Mouse (Mus musculus): Measurements from ENCODE around the gene Pccb.

The Pccb gene

DNA sequence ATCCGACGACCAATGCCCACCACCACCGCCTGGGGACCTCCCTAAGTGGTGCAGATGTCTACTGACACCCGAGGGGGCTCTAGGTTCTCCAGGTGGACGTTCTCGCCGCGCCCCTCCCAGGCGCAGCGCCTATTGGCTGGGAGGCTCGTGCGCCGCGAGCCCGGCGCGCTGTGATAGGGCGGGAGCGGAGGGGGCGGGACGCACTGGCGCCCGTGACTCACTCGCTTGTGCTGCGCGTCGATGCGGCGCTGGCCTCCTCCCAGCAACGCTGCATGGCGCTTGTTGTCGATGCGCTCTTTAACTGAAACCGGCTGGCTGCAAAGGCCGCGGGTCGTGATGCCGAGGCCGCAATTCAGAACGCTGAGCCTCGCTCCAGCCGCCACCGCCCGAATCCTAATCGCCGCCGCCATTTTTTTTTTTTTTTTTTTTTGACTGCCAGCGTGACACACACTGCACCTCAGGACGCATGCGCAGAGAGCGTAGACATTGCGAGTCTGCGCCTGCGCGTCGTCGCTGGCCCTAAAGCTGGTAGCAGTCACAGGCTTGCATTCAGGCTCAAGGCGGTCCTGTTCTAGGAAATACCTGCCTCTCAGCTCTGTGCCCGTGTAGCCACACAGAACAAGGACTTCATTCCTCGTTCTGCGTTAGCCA lies at the start of gene Pccb:
Gene Pccb (minus strand): TSS at position 451 of the 651 bp plus-strand sequence.
- DNase-seq (ENCODE audit: low spot score) = peak; percentile 91

DNA sequence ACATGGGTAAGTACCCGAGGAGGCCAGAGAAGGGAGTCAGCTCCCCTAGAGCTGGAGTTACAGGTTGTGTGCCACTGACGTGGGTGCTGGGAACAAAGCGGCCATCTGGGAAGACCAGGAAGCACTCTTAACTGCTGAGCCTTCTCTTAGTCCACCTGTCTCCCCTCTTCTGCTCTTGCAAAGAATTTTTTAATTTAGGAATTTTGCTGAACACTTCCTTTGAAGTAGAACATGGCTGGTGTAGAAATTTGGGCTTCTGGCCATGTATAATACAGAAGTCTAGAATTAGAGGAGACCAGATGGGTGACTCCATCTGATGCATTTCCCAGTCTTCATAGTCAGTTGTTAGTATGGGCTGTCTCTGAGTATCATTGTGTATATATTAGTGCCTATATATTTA lies 49.0 kb upstream of the Pccb start:
- DNase-seq (ENCODE audit: low spot score) = no peak

- no peak for DNase-seq (ENCODE audit: low spot score)
These were observed 45.5 kb upstream of the Pccb start for GRCm38 (mm10) chr9:101080046-101080685.

- no peak for DNase-seq (ENCODE audit: low spot score)
These were observed 43.9 kb upstream of the Pccb start for GRCm38 (mm10) chr9:101078579-101078978.

DNA sequence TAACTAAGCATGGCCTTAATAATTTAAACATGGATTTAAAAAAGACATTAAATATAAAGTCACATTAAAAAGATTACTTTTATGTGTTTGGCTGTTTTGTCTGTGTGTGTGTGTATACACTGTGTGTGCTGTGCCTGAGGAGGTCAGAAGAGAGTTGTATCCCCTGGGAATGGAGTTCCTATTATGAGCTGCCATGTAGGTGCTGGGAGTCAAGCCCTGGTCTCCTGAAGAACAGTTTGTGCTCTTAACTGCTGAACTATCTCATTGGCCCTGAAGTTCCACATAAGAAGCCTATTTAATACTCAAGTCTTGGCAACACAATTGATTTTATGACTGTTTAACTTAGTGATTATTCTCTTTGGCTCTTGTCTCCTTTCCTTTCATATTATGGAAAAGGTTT lies 42.8 kb upstream of the Pccb start:
- no peak for DNase-seq (ENCODE audit: low spot score)

- DNase-seq (ENCODE audit: low spot score) = peak; percentile 23
These were observed 41.6 kb upstream of the Pccb start for GRCm38 (mm10) chr9:101076095-101076875.

- DNase-seq (ENCODE audit: low spot score) = no peak
These were observed 41.0 kb upstream of the Pccb start for GRCm38 (mm10) chr9:101075694-101076093.

DNA sequence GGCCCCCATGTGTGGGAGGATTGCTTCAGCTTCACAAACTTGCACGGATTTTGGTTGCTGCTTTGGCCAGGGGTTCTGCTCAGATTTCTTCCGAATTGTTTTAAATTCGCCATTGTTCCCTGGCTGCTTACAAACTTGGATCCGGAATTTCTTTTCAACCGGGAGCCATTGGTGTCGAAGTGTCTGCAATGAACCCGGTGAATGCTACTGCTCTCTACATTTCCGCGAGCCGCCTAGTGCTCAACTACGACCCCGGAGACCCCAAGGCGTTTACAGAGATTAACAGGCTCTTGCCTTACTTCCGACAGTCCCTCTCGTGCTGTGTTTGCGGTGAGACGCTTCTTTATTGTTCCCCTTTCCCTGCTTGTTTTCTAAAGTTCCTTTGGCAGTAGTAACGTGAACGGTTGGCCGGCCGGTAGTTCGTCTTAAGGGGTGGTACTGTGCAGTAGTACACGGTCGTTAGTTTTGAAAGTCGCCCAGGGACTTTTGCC lies 40.4 kb upstream of the Pccb start:
- DNase-seq (ENCODE audit: low spot score) = peak; percentile 24

GRCm38 (mm10) chr9:101074332-101075021 lies 39.8 kb upstream of the Pccb start:
- peak; percentile 74 for DNase-seq (ENCODE audit: low spot score)

DNA sequence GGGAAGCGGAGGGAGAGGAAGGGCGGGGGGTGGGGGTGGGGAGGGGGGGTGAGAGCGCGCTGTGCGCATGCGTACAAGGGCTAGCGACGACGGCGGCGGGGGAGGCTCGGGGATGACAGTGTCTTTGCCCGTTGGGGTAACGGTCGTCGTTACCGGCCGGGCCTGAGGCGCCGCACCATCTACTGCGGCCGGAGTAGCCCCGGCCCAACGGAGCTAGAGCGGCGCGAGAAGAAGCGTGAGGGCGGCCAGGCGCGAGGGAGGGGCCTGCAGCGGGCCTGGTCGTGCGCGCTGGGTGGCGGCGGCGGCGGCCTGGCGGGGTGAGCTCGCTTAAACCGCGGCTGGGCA lies 39.3 kb upstream of the Pccb start, which contains the start of gene Msl2:
Gene Msl2 (plus strand): TSS at position 115 of the 345 bp plus-strand sequence.
- DNase-seq (ENCODE audit: low spot score) = no peak

DNA sequence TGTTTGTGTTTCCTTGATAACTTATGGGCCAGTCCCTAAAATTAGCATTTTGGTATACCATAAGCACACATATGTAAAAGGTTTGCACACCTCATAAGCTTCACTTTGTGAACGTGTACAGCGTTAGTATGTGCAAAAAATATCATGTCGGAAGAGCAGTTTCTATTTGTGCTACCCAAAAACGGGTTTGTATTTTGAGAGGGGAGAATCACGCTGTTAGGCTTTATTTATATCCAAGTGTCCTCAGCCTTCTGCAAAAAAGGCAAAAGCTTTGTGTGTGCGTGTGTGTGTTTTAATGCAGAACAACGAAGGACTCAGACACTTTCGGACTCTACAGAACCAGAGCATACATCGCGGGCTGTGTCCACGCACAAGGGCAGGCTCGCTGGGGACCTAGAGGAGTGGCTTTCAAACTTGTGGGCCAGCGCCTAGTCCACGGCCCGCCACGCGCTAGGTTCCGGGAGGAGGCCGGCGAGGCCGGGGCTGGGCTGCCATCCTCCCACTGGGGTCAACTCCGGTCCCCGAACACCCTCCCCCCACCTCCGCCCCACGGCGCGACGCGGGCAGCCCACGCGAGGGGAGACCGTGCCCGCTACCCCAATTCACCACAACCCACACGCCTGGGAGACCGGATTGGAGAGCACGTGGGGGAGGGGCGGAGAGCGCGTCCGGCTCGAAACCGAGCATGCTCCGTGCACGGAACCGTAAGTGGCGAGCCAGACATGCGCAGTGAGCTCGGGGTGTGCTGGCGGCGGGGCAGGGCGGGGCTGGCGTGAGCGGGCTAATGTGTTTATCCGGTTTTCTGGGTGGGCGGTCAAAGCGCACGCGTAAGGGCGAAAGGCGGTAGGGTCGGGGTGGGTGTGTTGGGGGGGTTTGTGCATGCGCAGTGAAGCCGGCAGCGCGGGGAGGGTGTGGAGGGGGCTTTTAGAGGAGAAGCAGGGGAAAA lies 38.6 kb upstream of the Pccb start:
- DNase-seq (ENCODE audit: low spot score) = peak; percentile 94

- DNase-seq (ENCODE audit: low spot score) = no peak
These were observed 37.8 kb upstream of the Pccb start for GRCm38 (mm10) chr9:101072506-101072905.

GRCm38 (mm10) chr9:101069781-101070180 lies 35.1 kb upstream of the Pccb start:
- DNase-seq (ENCODE audit: low spot score) = no peak

- no peak for DNase-seq (ENCODE audit: low spot score)
These were observed 30.4 kb upstream of the Pccb start for GRCm38 (mm10) chr9:101065076-101065602.

GRCm38 (mm10) chr9:101062253-101062780 lies 27.6 kb upstream of the Pccb start:
- no peak for DNase-seq (ENCODE audit: low spot score)

DNA sequence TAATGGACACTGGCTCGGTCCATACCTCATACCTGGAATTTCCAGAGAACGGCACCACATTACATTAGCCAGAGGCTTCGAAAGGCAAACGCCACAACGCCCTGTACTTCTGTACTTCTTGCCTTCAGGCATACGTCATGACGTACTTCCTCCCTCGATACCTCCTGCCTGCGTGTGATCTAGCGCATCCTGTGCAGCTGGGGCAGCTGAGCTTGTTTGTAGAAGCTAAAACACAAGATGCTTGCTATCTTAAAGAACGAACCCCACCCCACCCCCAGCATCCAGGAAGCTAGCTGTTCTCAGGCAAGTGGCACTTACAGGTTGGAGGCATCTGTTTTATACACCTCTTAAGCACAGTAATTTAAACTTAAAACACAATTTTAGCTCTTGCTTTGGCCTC lies 26.3 kb upstream of the Pccb start:
- peak; percentile 30 for DNase-seq (ENCODE audit: low spot score)

DNA sequence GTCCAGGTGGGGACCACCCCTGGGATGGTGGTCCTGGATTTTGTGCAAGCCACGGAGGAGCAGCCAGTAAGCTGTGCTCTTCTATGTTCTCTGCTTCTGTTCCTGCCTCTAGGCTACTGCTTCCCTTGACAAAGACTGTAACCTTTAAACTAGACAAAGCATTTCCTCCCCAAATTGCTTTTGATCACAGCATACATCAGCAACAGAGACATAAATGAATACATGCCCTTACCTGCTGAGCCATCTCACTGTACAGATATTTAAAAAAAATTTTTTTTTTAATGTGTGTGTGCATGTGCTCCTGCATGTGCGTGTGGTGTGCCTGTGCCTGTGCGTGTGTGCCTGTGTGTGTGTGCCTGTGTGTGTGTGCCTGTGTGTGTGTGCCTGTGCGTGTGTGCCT lies 22.5 kb upstream of the Pccb start:
- DNase-seq (ENCODE audit: low spot score) = no peak

GRCm38 (mm10) chr9:101053279-101053678 lies 18.6 kb upstream of the Pccb start:
- no peak for DNase-seq (ENCODE audit: low spot score)

GRCm38 (mm10) chr9:101052691-101053090 lies 18.0 kb upstream of the Pccb start:
- no peak for DNase-seq (ENCODE audit: low spot score)

- DNase-seq (ENCODE audit: low spot score) = no peak
These were observed 17.3 kb upstream of the Pccb start for GRCm38 (mm10) chr9:101052007-101052406.

All from spleen, adult 12 weeks (tissue).